Mouse (Mus musculus) lung, postnatal 0 days (tissue): ENCODE data around the gene Mroh2a.

Experiments
- CTCF ChIP-seq: IDR thresholded peaks from 2 replicates; pipeline ENCODE4 v1.5.1; 2016; ENCODE audit warnings: antibody characterized with exemption, mild to moderate bottlenecking
- EP300 ChIP-seq: IDR thresholded peaks from 2 replicates; pipeline ENCODE4 v1.6.1; 2016; ENCODE audit warnings: antibody characterized with exemption, mild to moderate bottlenecking, control low read depth

DNA sequence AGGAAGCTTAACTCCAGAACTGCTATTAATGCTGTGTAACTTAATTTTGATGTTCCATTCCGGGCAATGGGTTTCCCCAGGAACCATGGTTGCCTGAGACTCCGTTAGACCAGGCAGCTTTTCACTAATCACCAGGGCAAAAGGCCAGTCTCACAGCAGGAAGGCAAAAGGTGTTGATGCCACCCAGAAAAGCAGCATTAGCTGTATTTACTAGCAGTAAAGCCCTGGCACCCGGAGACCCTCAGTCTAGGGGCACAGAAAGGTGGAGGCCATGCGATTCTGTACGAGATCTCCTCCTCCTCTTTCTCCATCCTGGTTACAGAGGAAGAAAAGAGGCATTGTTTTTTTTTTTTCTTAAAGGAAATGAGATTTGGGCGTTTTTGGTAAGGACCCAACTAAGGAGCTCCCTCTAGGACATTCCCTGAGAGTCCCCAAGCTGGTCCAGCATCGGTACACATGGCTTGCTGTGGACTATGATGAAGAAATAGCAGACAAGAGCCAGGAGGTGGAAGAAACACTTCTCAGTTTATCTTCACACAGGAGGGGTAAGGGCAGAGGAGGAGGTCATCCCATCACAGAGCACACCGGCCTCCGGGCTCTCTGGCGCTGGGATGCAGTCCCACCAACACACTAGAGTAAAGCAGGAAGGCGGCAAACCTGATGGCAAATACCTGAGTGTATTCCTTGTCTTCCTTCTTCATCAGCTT lies 47.7 kb downstream of the Mroh2a start:
- TF ChIP-seq EP300 (no peak), CTCF (no peak)
